Mouse (Mus musculus): ENCODE data around the gene Bcl2. TPM values are rescaled to one million over a fixed set of nuclear protein-coding genes. Genes with fewer than 3 reads are reported as not detected.

Bcl2 gene
- total and polyA plus RNA-seq, 3 experiments, result 30.9 to 87.0 (median 38.8) TPM

- H3K36me3 ChIP-seq (ENCODE audit: control insufficient read depth in 1 of 2, insufficient read depth in 2 of 2, low read length in 2 of 2), result no peaks in the 10 kb centered on the region
- peaks cover 2 to 3% of the 10 kb centered on the region in 2 experiments; a peak in 2 of 4 replicates for H3K27me3 ChIP-seq (ENCODE audit: control insufficient read depth in 1 of 2, insufficient read depth in 2 of 2, low read length in 2 of 2)
- no peak for DNase-seq (ENCODE audit: low read depth, low spot score)
- TF ChIP-seq ZMIZ1 (IDR thresholded peaks at IDR 0.05; ENCODE audit: low read depth, low read length) (no peak), EP300 (IDR thresholded peaks at IDR 0.05; ENCODE audit: low read depth in 1 of 2, low read length in 2 of 2) (no peak), ZKSCAN1 (IDR thresholded peaks at IDR 0.05; ENCODE audit: low read depth, low read length) (no peak), UBTF (IDR thresholded peaks at IDR 0.05; ENCODE audit: borderline replicate concordance, insufficient read depth, low read depth, low read length) (no peak)
- no peaks in the 10 kb centered on the region for H3K4me1 ChIP-seq (ENCODE audit: control insufficient read depth in 1 of 2, insufficient read depth in 2 of 2, low read length in 2 of 2)
- H3K9ac ChIP-seq (ENCODE audit: control insufficient read depth, low read depth, low read length, poor library complexity, severe bottlenecking), result no peak overlapping the region
- no peaks in the 10 kb centered on the region; the same call in 1 of the 2 replicates for H3K79me2 ChIP-seq (ENCODE audit: control insufficient read depth, insufficient read depth, low read length, poor library complexity)
- no peak overlapping the region for H3K4me3 ChIP-seq (ENCODE audit: control insufficient read depth in 1 of 2, insufficient read depth in 1 of 2, low read depth in 2 of 2, low read length in 2 of 2)
- no peak overlapping the region for H3K27ac ChIP-seq (ENCODE audit: control insufficient read depth, low read depth, low read length)
- H3K9me3 ChIP-seq (replicated peaks; ENCODE audit: insufficient read depth, low read length), result no peaks in the 10 kb centered on the region
Observed at GRCm38 (mm10) chr1:106602536-106602935, 111.5 kb downstream of the Bcl2 start.

GRCm38 (mm10) chr1:106601247-106601646, 112.8 kb downstream of the Bcl2 start:
- TF ChIP-seq USF1 (IDR thresholded peaks at IDR 0.05; ENCODE audit: low read depth, low read length), result peak; percentile 64; the same call in 1 of the 2 replicates
- TF ChIP-seq MEF2A (IDR thresholded peaks at IDR 0.05; ENCODE audit: extremely low read depth, insufficient replicate concordance, low read depth, low read length, poor library complexity, severe bottlenecking), result no peak
- no peak overlapping the region for H3K27ac ChIP-seq (ENCODE audit: control insufficient read depth, low read depth, low read length)
- DNase-seq (ENCODE audit: low read depth, low spot score), result no peak
- H3K79me2 ChIP-seq (ENCODE audit: control insufficient read depth, insufficient read depth, low read length, poor library complexity), result no peaks in the 10 kb centered on the region; the same call in 1 of the 2 replicates
- H3K4me3 ChIP-seq (ENCODE audit: control insufficient read depth in 1 of 2, insufficient read depth in 1 of 2, low read depth in 2 of 2, low read length in 2 of 2), result no peak overlapping the region
- no peaks in the 10 kb centered on the region for H3K9me3 ChIP-seq (replicated peaks; ENCODE audit: insufficient read depth, low read length)
- H3K27me3 ChIP-seq (ENCODE audit: control insufficient read depth in 1 of 2, insufficient read depth in 2 of 2, low read length in 2 of 2), result peaks cover 2 to 3% of the 10 kb centered on the region in 2 experiments; a peak in 2 of 4 replicates
- H3K36me3 ChIP-seq (ENCODE audit: control insufficient read depth in 1 of 2, insufficient read depth in 2 of 2, low read length in 2 of 2), result no peaks in the 10 kb centered on the region
- no peak overlapping the region for H3K9ac ChIP-seq (ENCODE audit: control insufficient read depth, low read depth, low read length, poor library complexity, severe bottlenecking)
- no peaks in the 10 kb centered on the region for H3K4me1 ChIP-seq (ENCODE audit: control insufficient read depth in 1 of 2, insufficient read depth in 2 of 2, low read length in 2 of 2)

GRCm38 (mm10) chr1:106600841-106601240, 113.2 kb downstream of the Bcl2 start:
- Histone ChIP-seq H3K27ac (ENCODE audit: control insufficient read depth, low read depth, low read length) (no peak overlapping the region), H3K9ac (ENCODE audit: control insufficient read depth, low read depth, low read length, poor library complexity, severe bottlenecking) (no peak overlapping the region), H3K4me1 (ENCODE audit: control insufficient read depth in 1 of 2, insufficient read depth in 2 of 2, low read length in 2 of 2) (no peaks in the 10 kb centered on the region), H3K4me3 (ENCODE audit: control insufficient read depth in 1 of 2, insufficient read depth in 1 of 2, low read depth in 2 of 2, low read length in 2 of 2) (no peak overlapping the region), H3K36me3 (ENCODE audit: control insufficient read depth in 1 of 2, insufficient read depth in 2 of 2, low read length in 2 of 2) (no peaks in the 10 kb centered on the region), H3K9me3 (replicated peaks; ENCODE audit: insufficient read depth, low read length) (no peaks in the 10 kb centered on the region), H3K79me2 (ENCODE audit: control insufficient read depth, insufficient read depth, low read length, poor library complexity) (no peaks in the 10 kb centered on the region; the same call in 1 of the 2 replicates), H3K27me3 (ENCODE audit: control insufficient read depth in 1 of 2, insufficient read depth in 2 of 2, low read length in 2 of 2) (peaks cover 2 to 3% of the 10 kb centered on the region in 2 experiments; a peak in 2 of 4 replicates)
- TF ChIP-seq CHD2 (IDR thresholded peaks at IDR 0.05; ENCODE audit: low read length), result no peak
- no peak for TF ChIP-seq GATA1 (IDR thresholded peaks at IDR 0.05; ENCODE audit: low read depth, low read length)
- TF ChIP-seq ELF1 (IDR thresholded peaks at IDR 0.05; ENCODE audit: low read depth, low read length), result no peak
- TF ChIP-seq USF2 (IDR thresholded peaks at IDR 0.05; ENCODE audit: borderline replicate concordance in 1 of 2, insufficient read depth in 1 of 2, low read depth in 1 of 2, low read length in 2 of 2), result no peak
- no peak for TF ChIP-seq ZKSCAN1 (IDR thresholded peaks at IDR 0.05; ENCODE audit: low read depth, low read length)
- no peak for TF ChIP-seq SMC3 (IDR thresholded peaks at IDR 0.05; ENCODE audit: low read depth, low read length)
- TF ChIP-seq MYB (IDR thresholded peaks at IDR 0.05; ENCODE audit: low read depth, low read length), result no peak
- no peak for TF ChIP-seq ETS1 (IDR thresholded peaks at IDR 0.05; ENCODE audit: low read depth, low read length)
- no peak for TF ChIP-seq GABPA (IDR thresholded peaks at IDR 0.05; ENCODE audit: low read depth, low read length)
- no peak for TF ChIP-seq TBP (IDR thresholded peaks at IDR 0.05; ENCODE audit: low read depth, low read length)
- no peak for DNase-seq (ENCODE audit: low read depth, low spot score)
